Mouse (Mus musculus) adipose tissue, adult 10 weeks (tissue): Measurements from ENCODE around the gene Zfp383. TPM values are rescaled to one million over a fixed set of nuclear protein-coding genes. Genes with fewer than 3 reads are reported as not detected.

ENCODE experiments used
- polyA plus RNA-seq: library from polyadenylated mRNA; stranded (reverse); fragments of 350-450 nt; fragmentation: Illumina TruSeq; extraction: RNeasy Lipid Tissue Mini Kit (QIAGEN cat#74804); gene quantifications from one replicate; pipeline ENCODE4 v1.2.3, GENCODE M21; 2014; ENCODE audit warnings: low read depth, low replicate concordance

Gene Zfp383
- 5.9 TPM for polyA plus RNA-seq

DNA sequence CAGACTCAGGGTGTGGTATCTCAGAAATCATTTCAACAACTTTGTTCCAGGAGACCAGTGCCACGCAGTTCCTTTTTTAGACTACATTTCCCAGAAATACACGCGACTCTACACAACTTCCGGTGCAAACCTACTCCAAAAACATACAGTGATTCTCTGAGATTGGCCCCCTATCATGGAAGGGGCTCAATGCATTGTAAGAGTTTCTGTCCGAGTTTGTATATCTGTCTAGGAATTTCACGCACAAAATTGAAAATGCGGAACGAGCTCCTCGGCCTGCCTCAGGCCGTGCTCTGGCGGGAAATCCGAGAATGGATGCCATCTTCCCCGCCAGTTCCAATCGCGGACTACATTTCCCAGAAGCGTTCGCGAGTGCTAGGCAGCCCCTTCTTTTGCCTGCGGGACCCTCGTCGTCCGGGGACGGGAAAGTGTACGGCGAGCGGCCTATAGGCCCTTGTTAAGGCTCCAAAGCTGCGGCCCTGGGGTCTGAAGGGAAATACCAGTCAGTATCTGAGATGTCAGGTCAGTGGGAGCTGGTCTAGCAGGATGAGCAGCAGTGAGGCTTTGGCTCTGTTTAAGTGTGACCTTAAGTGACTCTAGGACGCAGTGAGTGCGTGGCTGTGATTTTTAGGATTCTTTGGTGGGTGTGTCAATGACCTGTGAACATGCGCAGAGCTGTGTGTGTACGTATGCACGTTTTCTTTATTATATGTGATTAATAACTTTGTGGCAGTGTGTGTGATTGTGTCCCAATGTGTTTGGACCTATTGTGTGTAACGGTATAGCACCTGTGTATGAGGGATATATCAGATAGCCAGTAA lies at the start of gene Zfp383:
Gene Zfp383 (plus strand): TSS at position 94 of the 821 bp plus-strand sequence.

DNA sequence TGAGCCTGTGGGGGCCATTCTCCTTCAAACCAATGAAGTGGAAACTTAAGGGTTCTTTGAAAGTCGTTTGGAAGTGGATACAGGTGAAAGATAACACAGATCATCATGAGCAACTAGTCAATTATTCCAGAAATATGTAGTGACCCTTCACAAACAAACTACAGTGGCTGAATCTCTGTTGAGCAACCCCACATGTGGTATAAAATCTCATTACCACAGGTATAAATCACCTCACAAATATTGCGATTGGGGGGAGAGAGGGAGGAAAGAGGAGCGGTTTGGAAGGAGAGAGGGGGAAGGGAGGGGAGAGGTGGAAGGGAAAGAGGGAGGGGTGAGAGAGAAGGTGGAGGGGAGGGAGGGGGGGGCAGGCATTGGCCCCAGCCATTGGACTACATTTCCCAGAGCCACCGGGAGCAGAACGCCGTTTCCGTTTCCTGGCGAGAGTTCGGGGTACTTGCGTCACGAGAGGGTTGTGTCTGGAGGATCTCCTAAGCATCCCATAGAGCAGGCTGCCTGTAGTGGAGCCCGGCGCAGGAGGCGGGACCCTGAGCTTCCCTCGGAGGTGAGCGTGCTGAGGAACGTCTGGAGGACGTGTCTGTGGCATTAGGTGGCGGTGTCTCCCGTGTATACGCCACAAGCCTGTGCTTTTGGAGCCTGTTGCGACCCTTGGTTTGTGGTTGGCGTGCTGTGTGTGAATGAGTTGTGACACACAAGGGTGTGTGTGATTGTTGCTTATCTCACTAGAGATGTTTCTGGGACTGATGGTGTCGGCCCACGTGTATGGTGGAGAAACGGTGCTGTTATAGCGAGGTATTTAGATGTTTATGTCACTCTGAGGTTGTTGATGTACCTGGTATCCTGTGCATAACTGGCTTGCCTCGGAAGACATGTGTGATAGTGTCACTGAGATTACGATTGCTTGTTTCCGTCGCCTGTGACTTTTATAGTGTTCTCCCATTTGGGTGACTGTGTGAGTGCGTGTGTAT lies 48.2 kb upstream of the Zfp383 start, which contains the start of gene Zfp420:
Gene Zfp420 (plus strand): TSS at position 448 of the 986 bp plus-strand sequence.

DNA sequence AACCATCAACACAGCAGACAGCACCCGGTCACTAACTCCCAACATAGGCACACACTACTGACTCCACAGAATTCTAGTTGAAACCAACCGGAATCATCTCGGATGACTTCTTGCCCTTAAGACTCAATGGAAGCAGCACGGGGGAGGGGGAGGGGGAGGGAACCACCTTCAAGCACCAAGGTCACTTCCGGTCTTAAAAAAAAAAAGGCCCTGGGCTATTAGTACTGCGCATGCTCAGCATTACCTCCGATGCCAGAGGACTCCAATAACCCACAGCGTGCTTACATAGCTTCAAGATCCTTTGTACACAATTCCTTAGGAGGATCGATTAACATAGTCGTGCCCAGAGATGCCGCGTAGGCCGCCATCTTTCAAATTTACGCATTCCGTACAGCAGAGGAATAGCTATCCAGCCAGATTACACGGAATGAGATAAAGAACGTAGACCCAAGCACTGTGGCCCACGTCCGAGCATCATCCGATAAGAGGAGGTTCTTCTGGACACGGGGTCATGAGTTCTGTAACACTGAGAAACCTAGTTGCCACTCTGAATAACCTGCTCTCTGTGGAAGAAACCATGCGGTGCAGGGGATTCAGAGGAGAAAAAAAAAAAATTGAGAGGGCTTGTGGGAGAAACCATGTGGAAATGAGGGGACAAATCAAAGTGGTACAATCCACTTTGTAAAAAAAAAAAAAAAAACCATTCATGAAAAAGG lies 1.9 kb upstream of the Zfp383 start, which contains the start of gene Zfp27:
Gene Zfp27 (minus strand): TSS at position 607 of the 716 bp plus-strand sequence.

DNA sequence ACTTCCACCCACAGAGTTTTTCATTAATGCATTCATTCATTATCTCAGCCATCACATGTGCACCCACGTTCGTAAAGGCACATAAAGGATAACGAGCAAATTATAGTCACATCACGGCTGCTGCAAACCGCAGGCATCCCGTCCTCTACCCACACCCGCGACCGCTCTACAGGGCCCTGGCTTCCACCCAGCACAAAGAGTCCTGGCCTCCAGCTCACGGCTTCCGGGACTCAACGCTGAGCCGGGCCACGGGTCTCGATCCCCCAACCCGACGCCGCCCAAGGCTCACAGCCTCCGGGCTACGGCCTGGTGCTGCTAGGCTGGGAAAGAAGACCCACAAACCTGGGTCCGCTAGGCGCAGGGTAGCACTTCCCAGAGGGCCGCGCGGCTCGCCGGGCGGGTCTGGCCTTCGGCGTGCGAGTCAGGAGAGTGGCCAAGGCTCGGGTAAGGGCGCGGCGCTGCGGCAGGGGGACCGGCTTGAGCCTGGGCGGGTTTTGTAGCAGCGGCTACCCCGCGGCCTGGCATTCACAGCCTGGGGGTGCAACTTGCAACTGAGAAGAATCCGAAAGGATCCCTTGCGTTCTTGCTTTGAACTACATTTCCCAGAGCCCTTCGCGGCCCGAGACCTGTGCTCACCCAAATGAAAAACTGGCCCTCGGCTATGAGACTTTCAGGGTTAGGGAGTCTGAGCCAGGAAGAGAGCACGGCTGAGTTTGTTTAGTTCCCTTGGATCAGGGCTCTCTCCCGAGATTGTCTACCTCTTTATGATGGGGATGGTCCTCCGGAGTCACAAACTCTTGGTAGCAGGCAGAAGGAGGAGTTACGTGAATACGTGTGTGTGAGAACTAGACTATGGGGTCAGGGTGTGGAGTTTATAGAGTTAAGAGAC lies 45.7 kb downstream of the Zfp383 start, which contains the start of gene Zfp74:
Gene Zfp74 (minus strand): TSS at position 577 of the 889 bp plus-strand sequence.

Other genes with a start within 250 kb of the Zfp383 start
- 2.0 TPM for gene Catsperg2, start 181.2 kb upstream of the Zfp383 start, polyA plus RNA-seq
- 6.0 TPM for gene Zfp84, start 139.7 kb upstream of the Zfp383 start, polyA plus RNA-seq
- gene Zfp30, start 124.2 kb upstream of the Zfp383 start, polyA plus RNA-seq: 1.7 TPM
- gene Zfp790, start 92.1 kb upstream of the Zfp383 start, polyA plus RNA-seq: 8.4 TPM
- gene Zfp940, start 54.6 kb upstream of the Zfp383 start, polyA plus RNA-seq: 0.72 TPM
- 6.2 TPM for gene Zfp420, start 48.2 kb upstream of the Zfp383 start, polyA plus RNA-seq
- 5.0 TPM for gene Zfp27, start 1.7 kb upstream of the Zfp383 start, polyA plus RNA-seq
- gene Zfp74, start 45.9 kb downstream of the Zfp383 start, polyA plus RNA-seq: 7.3 TPM
- gene Zfp568, start 75.7 kb downstream of the Zfp383 start, polyA plus RNA-seq: 4.4 TPM
- 4.8 TPM for gene Zfp14, start 143.2 kb downstream of the Zfp383 start, polyA plus RNA-seq
- 0.60 TPM for gene Zfp82, start 164.7 kb downstream of the Zfp383 start, polyA plus RNA-seq
- 2.0 TPM for gene Gm26920, start 182.2 kb downstream of the Zfp383 start, polyA plus RNA-seq
- gene Zfp566, start 182.3 kb downstream of the Zfp383 start, polyA plus RNA-seq: 4.6 TPM
- gene Zfp260, start 186.6 kb downstream of the Zfp383 start, polyA plus RNA-seq: 33.9 TPM
- 0.92 TPM for gene Zfp382, start 213.7 kb downstream of the Zfp383 start, polyA plus RNA-seq